Mouse (Mus musculus) midbrain, embryonic 16.5 days (tissue): ENCODE results near the gene Pard3b. TPM values are rescaled to one million over a fixed set of nuclear protein-coding genes. Genes with fewer than 3 reads are reported as not detected.

Experiments
- ATAC-seq: fragments of 200-750 bp; cut with Nextera tagmentation; 2 replicates; pipeline ENCODE4 v1.8.0; 2017; ENCODE audit warnings: moderate TSS enrichment
- H3K27ac ChIP-seq: fragments of 300-500 bp; sonication (generic); 2 replicates; pipeline ENCODE4 v1.5.1; 2014; ENCODE audit warnings: mild to moderate bottlenecking, low read length, mixed read lengths
- H3K27me3 ChIP-seq: fragments of 300-500 bp; sonication (generic); 2 replicates; pipeline ENCODE4 v1.6.1; 2014; ENCODE audit warnings: low read depth, low read length, mixed read lengths; ENCODE audit not compliant: control insufficient read depth, insufficient read depth
- H3K36me3 ChIP-seq: fragments of 300-500 bp; sonication (generic); 2 replicates; pipeline ENCODE4 v1.6.1; 2014; ENCODE audit warnings: mild to moderate bottlenecking, low read length, moderate library complexity, mixed read lengths; ENCODE audit not compliant: control insufficient read depth, insufficient read depth
- H3K4me1 ChIP-seq: fragments of 300-500 bp; sonication (generic); 2 replicates; pipeline ENCODE4 v1.6.1; 2014; ENCODE audit warnings: mild to moderate bottlenecking, low read length, mixed read lengths; ENCODE audit not compliant: control insufficient read depth, insufficient read depth
- H3K4me2 ChIP-seq: fragments of 300-500 bp; sonication (generic); 2 replicates; pipeline ENCODE4 v1.6.1; 2014; ENCODE audit warnings: mild to moderate bottlenecking, low read length, mixed read lengths
- H3K4me3 ChIP-seq: fragments of 300-500 bp; sonication (generic); 2 replicates; pipeline ENCODE4 v1.5.1; 2014; ENCODE audit warnings: low read depth, mild to moderate bottlenecking, low read length, moderate library complexity, mixed read lengths
- H3K9ac ChIP-seq: fragments of 300-500 bp; sonication (generic); 2 replicates; pipeline ENCODE4 v1.6.1; 2014; ENCODE audit warnings: low read depth, low read length, mixed read lengths
- H3K9me3 ChIP-seq: fragments of 300-500 bp; sonication (generic); replicated peaks from 2 replicates; pipeline ENCODE4 v1.6.1; 2014; ENCODE audit warnings: mild to moderate bottlenecking, low read length, mixed read lengths; ENCODE audit not compliant: control insufficient read depth, poor library complexity, severe bottlenecking
- WGBS: fragments of 180-500 bp; shearing (Covaris S2); extraction: QIAGEN DNeasy Blood & Tissue Kit; methylation state at CpG from one replicate; pipeline ENCODE4 v1.1.7; 2014; 5-methylcytosine and 5-hydroxymethylcytosine counted together
- polyA plus RNA-seq: library from polyadenylated mRNA; unstranded; fragments of >200 nt; fragmentation: Nextera tagmentation; extraction: Ambion mirVana; gene quantifications from 2 replicates; pipeline ENCODE4 v1.2.1, GENCODE M21; 2015

Gene Pard3b
- polyA plus RNA-seq, 1 experiment from 2014 or later = 7.2 TPM

DNA sequence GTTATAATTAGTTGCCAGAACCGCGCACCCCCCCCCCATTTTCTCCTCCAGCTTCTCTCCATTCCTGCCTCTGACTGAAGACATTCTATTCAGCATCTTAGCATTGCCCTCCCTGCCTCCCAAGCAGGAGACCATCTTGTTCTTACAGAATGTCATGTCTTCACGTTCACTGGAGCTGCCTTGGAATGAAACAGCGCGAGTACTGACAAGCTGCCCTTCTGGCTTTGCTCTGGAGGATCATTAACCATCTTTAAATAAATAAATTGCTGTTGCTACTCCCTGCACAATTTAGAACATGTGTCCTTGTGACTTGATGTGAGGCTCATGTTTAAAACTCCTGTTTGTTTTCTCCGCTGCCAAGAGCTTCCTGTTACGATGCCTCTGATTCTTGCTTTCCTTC, 432.5 kb downstream of the Pard3b start:
- Histone ChIP-seq H3K4me1 (no peaks in the 10 kb centered on the region), H3K27me3 (no peaks in the 10 kb centered on the region), H3K4me2 (no peak overlapping the region), H3K9ac (no peak overlapping the region), H3K9me3 (peaks cover 5% of the 10 kb centered on the region; the same call in 1 of the 2 replicates), H3K36me3 (no peaks in the 10 kb centered on the region), H3K4me3 (no peak overlapping the region), H3K27ac (no peak overlapping the region)
- 83% methylated on average over 7 of the region's 7 CpGs for WGBS
- ATAC-seq = no peak

DNA sequence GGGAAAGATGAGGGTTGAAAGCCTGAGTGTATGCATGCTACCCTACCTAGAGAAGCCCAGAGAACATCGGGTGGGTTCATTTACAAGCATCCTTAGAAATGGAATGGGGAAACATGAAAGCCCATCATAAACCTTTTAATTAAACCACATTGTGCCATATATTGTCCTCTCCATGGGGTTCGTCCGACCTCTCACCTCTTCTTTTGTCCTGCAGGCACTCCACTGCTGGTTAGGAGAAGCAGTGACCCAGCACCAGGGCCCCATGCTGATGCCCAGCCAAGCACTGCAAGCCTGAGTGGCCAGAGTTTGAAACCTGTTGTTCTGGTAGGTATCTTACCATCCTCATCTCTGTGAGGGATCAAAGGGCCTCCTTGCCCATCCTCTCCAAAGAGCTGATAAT, 437.5 kb downstream of the Pard3b start:
- Histone ChIP-seq H3K27me3 (no peaks in the 10 kb centered on the region), H3K27ac (no peak overlapping the region), H3K4me1 (no peaks in the 10 kb centered on the region), H3K4me2 (no peak overlapping the region), H3K4me3 (no peak overlapping the region), H3K36me3 (no peaks in the 10 kb centered on the region), H3K9ac (no peak overlapping the region), H3K9me3 (no peaks in the 10 kb centered on the region)
- WGBS = 25% methylated on average over 3 of the region's 3 CpGs
- no peak for ATAC-seq

DNA sequence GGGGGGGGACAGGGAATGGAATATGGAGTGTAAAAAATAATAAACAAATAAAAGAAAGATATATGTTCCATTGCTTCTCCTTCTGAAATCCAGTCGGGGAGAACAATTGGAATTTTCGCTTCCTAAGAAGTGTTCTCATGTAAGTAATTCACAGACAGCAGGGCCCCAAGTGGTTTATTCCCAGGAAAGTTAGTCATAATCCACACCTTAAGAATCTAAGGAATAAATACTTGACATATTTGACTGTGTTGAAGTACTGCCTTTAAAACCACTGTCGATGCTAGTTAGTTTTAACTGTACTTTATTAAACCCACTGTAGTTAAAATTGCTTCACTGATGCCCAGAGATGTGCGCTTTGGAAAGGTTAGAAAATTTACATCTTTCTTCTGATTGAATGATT, 442.5 kb downstream of the Pard3b start:
- 90% methylated on average over 4 of the region's 4 CpGs for WGBS
- no peaks in the 10 kb centered on the region for H3K4me1 ChIP-seq
- no peak overlapping the region for H3K27ac ChIP-seq
- no peak for ATAC-seq
- no peaks in the 10 kb centered on the region for H3K27me3 ChIP-seq
- no peak overlapping the region for H3K4me2 ChIP-seq
- H3K36me3 ChIP-seq = no peaks in the 10 kb centered on the region
- H3K9ac ChIP-seq = no peak overlapping the region
- no peak overlapping the region for H3K4me3 ChIP-seq
- H3K9me3 ChIP-seq = no peaks in the 10 kb centered on the region

DNA sequence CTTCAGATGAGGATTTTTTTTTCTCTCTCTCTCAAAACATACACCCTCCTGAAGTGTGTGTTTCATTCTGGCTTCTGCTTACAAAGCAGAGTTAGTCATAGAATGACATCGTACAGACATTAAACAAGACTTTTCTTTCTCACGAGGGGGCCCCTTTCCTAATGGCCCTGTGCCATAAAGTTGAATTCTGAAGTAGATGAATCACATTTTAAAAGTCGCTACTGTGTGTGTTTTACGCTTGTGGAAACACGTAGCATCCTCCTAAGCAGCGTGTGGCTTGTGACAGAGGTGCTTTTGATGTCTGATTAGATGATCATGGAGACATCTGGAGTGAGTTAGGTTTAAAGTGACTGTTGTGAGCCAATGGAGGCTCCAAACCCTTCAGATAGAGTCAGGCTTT, 447.4 kb downstream of the Pard3b start:
- no peak for ATAC-seq
- Histone ChIP-seq H3K36me3 (no peaks in the 10 kb centered on the region), H3K4me3 (no peak overlapping the region), H3K27ac (no peak overlapping the region), H3K4me1 (no peaks in the 10 kb centered on the region), H3K9me3 (no peaks in the 10 kb centered on the region), H3K4me2 (no peak overlapping the region), H3K9ac (no peak overlapping the region), H3K27me3 (no peaks in the 10 kb centered on the region)
- WGBS = 54% methylated on average over 6 of the region's 6 CpGs

DNA sequence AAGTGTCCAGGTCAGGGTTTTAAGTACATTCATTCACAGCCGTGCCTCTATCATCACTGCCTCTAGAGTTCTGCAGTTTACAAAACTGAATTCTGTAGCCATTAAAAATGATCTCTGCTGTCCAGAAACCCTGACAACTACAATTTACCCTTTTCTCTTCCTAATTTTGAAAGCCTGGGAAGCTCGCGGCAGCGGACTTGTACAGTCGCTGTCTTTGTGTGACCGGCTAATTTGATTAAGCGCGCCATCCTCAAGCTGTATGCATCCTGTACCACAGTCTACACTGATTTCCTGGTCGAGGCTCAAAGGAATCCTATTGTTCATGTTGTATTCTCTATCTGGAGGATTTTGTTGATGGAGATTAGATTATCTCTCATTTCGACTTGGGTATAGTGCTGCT, 448.8 kb downstream of the Pard3b start:
- Histone ChIP-seq H3K36me3 (no peaks in the 10 kb centered on the region), H3K4me1 (no peaks in the 10 kb centered on the region), H3K9ac (no peak overlapping the region), H3K27ac (no peak overlapping the region), H3K4me3 (no peak overlapping the region), H3K4me2 (no peak overlapping the region), H3K9me3 (no peaks in the 10 kb centered on the region), H3K27me3 (no peaks in the 10 kb centered on the region)
- no peak for ATAC-seq
- WGBS = 57% methylated on average over 10 of the region's 10 CpGs

DNA sequence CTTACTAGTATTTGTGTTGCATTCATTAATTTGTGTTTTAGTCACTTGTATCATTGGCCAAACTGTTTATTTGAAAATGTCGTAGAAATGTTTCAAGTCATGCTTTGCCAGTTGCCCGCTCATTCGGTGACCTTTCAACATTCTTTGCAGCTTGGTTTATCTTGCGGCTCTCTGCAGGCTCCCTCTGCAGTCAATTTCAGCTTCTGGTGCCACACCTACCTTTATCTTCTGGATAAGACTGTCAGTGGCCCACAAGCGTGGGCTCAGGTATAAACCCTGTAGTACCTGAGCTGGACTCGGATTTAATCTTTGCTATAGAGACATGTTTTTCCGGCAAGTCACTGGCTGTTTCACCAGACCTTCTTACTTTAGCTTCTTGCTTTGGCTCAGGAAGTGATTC, 456.3 kb downstream of the Pard3b start:
- no peak overlapping the region for H3K27ac ChIP-seq
- no peak for ATAC-seq
- no peaks in the 10 kb centered on the region for H3K9me3 ChIP-seq
- no peak overlapping the region for H3K9ac ChIP-seq
- no peak overlapping the region for H3K4me3 ChIP-seq
- H3K4me2 ChIP-seq = no peak overlapping the region
- no peaks in the 10 kb centered on the region for H3K36me3 ChIP-seq
- 90% methylated on average over 7 of the region's 7 CpGs for WGBS
- no peaks in the 10 kb centered on the region for H3K27me3 ChIP-seq
- no peaks in the 10 kb centered on the region for H3K4me1 ChIP-seq

DNA sequence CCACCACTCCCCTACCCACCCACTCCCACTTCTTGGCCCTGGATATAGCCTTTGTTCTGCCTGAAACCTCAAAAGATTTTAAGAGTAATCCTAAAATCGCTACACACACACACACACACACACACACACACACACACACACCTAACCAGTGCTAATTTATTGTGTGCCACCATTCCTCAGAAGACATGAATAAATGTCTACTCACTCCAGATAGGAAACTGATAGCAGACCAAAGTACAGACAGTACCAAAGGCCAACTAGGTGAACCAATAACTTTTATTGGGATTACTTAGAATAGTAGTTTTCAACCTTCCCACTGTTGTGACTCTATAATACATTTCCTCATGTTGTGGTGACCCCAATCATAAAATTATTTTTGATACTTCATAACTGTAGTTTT, 483.8 kb downstream of the Pard3b start:
- Histone ChIP-seq H3K4me2 (no peak overlapping the region), H3K9me3 (no peaks in the 10 kb centered on the region), H3K4me1 (no peaks in the 10 kb centered on the region), H3K4me3 (no peak overlapping the region), H3K27ac (no peak overlapping the region), H3K27me3 (no peaks in the 10 kb centered on the region), H3K36me3 (no peaks in the 10 kb centered on the region), H3K9ac (no peak overlapping the region)
- WGBS = 94% methylated on average over 1 of the region's 1 CpGs
- ATAC-seq = no peak

DNA sequence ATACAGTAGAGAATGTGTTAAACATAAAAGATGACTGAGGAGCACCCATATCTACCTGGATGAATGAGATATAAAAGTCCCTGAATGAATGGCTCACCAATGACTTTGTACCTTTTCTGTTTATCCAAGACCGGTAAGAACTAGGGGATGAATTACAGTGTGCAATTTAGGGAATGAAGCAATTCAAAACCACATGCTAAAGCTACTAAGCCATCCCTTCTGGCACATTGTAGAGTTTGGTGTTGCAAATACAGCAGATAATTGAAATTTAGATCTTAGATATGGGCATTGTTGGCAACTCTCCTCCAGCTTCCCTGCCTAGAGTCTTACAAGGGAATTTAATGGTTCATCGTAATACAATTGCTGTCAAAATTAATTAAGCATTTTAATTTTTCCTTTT, 490.6 kb downstream of the Pard3b start:
- Histone ChIP-seq H3K9ac (no peak overlapping the region), H3K9me3 (no peaks in the 10 kb centered on the region), H3K27me3 (no peaks in the 10 kb centered on the region), H3K4me3 (no peak overlapping the region), H3K4me1 (no peaks in the 10 kb centered on the region), H3K36me3 (no peaks in the 10 kb centered on the region), H3K4me2 (no peak overlapping the region), H3K27ac (no peak overlapping the region)
- ATAC-seq = no peak
- WGBS = 86% methylated on average over 2 of the region's 2 CpGs

DNA sequence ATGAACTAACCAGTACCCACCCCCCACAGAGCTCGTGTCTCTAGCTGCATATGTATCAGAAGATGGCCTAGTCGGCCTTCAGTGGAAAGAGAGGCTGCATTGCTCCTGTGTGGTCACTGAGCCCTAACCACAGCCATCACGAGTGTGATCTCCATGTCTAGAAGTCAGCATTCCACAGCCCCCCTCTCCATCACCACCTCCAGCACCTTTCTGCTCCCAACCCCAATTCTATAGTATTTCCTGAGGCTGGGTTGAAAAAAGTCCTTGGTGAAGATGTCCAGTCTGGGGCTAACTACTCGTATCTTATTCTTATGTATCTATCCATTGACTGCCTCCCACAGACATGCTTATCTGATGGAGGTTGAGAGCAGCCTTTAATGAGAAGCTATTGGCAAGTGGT, 509.5 kb downstream of the Pard3b start:
- no peak for ATAC-seq
- Histone ChIP-seq H3K36me3 (no peaks in the 10 kb centered on the region), H3K4me2 (no peak overlapping the region), H3K4me1 (no peaks in the 10 kb centered on the region), H3K9ac (no peak overlapping the region), H3K9me3 (no peaks in the 10 kb centered on the region), H3K27ac (no peak overlapping the region), H3K27me3 (no peaks in the 10 kb centered on the region), H3K4me3 (no peak overlapping the region)
- 83% methylated on average over 4 of the region's 4 CpGs for WGBS

DNA sequence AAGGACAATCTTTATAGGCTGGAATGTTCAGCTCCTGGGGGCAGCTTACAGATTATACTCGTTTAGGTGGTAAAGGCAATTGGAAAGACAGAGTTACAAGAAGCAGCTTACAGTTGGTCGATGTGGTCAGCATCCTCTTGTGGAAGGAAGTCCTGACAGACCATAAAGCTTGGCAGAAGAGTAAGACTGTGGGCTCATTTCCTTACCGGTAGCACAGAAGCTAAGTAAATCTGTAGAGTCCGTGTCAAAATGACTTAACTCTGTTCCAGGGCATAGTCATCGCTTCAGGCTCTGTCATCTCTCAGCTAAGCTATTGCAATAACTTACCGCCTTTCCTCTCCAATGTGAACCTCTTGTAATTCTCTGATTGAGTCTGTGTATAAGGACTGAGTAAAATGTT, 510.2 kb downstream of the Pard3b start:
- no peak for ATAC-seq

More for the DNA sequence above, 510.2 kb downstream of the Pard3b start:
- Histone ChIP-seq H3K27ac (no peak overlapping the region), H3K27me3 (no peaks in the 10 kb centered on the region), H3K4me2 (no peak overlapping the region), H3K9me3 (no peaks in the 10 kb centered on the region), H3K4me3 (no peak overlapping the region), H3K9ac (no peak overlapping the region), H3K4me1 (no peaks in the 10 kb centered on the region), H3K36me3 (no peaks in the 10 kb centered on the region)
- 85% methylated on average over 6 of the region's 6 CpGs for WGBS
